Mouse (Mus musculus): ENCODE results near the gene Mid2. TPM values are rescaled to one million over a fixed set of nuclear protein-coding genes. Genes with fewer than 3 reads are reported as not detected.
"Not testable (repeated sequence)": the region's sequence is repeated elsewhere in the genome, so short reads cannot be mapped to it uniquely, and the experiment has no call there.

Gene Mid2
- 10 to 100 TPM; 30.9 to 31.0 TPM for total RNA-seq (2021)

DNA sequence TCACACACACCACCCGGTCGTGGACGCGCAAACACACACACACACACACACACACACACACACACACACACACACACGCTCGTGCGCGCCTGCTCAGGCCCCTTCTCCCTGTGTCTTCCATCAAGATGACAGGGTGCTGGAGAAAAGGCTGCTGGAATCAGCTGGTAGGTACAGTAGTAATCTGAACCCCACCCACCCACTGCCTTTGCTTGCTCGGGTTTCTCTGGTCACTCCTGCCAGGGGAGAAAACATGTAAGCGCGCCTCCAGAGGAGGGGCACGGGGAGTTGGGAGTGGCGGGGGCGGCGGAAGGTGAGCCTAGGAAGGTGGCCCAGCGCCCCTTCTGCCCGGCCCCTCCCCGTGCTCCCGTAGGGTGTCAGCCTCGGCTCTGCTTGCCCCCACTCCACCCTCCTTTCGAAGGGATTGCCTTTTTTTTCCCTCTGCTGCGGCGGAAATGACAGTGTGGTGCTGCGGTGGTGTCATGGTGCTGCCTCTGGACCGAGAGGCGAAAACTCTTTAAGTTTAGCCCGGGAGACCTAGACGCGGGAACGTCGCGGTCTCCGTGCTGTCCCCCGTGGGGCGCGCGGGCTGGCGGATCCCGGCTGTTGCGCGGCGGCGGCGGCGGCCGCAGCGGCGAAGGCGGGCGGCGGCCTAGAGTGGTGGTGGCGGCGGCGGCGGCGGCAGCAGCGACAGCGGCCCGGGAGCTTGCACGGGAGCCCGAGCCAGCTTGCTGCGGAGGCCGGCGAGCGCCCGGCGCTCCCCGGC is at the start of gene Mid2:
Gene Mid2, plus strand, starts transcription at position 121 of the 763 bp plus-strand sequence.
- intact Hi-C loops (cut with DNase I), result no loop called here

DNA sequence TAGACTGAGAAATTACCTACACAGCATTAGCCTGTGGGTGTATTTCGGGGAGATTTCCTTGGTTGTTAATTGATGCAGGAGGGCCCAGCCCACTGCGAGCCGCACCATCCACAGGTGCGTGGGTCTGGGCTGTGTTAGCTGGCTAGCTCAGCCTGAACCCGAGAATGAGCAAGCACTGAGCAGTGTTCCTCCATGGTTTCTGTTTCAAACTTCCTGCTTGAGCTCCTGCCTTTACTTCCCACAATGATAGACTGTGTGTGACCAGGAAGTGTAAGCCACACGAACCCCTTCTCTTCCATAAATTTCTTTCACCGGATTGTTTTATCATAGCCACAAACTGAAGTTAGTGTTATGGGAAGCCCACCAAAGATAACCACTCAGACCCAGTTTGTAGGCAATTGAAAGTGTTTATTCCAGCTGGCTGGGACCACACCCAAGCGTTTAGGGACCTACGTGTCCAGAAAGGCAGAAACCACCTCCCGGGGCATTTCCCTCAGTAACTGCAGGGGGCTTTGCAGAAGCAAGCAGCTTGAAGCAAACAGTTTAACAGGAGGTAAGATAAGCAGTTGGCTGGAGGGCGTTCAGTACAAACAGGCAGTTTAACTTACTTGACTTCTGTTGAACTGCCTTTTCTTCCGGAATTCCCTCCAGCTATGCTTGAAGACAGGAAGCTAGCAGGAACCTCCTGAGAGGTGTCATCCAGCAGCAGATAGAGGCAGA is 39.4 kb upstream of the Mid2 start:
- no peak for DNase-seq (ENCODE audit: extremely low spot score in 1 of 2, low spot score in 2 of 2)
- intact Hi-C loops (cut with DNase I), result no loop called here

More for the DNA sequence above, at the start of gene Mid2:
- peak in 1 of 2 experiments; percentile 35 for DNase-seq (ENCODE audit: extremely low spot score in 1 of 2, low spot score in 2 of 2)

DNA sequence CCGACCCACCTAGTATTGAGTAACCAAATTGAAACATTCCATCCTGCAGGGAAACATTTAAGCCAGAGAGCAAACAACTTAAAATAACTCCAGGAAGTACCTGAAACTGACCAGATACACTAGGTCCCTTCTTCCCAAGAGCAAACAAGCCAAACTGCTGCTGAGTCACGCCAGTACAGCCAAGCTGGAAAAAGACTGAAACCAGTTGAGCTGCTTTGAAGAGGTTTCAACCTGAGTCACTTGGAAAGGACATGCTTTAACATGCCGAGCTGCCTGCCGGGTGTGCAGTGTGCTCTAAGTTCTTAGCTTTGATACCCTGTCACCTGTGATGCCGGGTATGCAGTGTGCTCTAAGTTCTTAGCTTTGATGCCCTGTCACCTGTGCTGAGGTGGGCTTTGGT is 26.4 kb upstream of the Mid2 start:
- no peak for DNase-seq (ENCODE audit: extremely low spot score in 1 of 2, low spot score in 2 of 2)
- intact Hi-C loops (cut with DNase I), result no loop called here

DNA sequence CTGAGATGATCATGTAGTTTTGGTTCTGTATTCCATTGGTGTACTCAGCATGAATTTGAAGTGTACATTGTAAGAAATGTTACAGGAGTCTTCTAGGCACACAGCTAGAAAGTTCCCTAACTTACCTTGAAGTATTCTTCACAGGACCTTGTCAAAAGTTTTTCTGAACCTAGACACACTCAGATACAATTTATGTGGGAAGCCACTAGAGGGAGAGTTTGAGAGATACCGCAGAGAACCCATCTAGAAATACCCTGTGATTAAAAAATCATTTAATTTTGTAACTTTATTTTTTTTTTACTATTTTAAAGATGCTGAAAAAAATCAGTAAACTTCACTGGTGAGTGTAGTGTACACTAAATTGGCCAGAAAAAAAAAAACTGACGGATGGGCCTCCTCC is 24.8 kb upstream of the Mid2 start:
- DNase-seq (ENCODE audit: extremely low spot score in 1 of 2, low spot score in 2 of 2), result no peak
- intact Hi-C loops (cut with DNase I), result no loop called here

DNA sequence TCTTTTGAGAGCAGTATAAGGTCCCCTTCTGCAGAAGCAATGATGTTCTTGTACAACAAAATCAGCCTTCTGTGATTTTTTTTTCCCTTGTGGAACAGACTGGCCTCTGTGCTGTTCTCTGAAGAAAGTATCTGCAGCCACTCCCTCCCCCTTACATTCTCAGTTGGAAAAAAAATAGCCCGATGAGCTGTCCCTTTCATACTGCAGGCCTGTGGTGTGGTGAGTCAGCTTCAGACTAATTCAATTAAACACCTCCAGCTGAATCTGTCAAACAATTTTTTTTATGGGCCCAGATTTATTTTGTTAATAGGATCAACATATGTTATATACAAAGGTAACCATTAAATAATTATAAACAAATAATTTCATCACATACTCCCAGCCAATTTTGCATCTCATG is 3.7 kb upstream of the Mid2 start:
- DNase-seq (ENCODE audit: extremely low spot score in 1 of 2, low spot score in 2 of 2), result no peak
- intact Hi-C loops (cut with DNase I), result no loop called here

DNA sequence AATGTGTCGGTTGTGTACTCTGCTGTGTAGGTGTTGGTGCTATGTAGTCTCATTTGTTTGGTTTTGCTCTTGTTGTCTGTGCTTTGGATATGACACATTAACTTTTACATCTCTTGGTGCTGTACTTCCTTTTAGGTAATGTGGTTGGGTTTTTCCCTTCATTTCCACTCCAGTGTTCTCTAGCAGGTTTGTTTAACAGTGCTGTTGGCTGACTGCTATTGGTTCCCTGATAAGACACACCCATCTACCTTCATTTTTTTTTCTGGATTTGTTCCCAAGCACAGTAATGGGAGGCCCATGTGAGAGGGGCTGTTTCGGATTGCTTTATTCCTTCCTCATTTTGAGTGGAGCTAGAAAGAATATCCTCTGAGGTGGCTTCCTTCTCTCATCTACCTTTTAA is 883 bp upstream of the Mid2 start:
- intact Hi-C loops (cut with DNase I), result no loop called here
- no peak for DNase-seq (ENCODE audit: extremely low spot score in 1 of 2, low spot score in 2 of 2)

DNA sequence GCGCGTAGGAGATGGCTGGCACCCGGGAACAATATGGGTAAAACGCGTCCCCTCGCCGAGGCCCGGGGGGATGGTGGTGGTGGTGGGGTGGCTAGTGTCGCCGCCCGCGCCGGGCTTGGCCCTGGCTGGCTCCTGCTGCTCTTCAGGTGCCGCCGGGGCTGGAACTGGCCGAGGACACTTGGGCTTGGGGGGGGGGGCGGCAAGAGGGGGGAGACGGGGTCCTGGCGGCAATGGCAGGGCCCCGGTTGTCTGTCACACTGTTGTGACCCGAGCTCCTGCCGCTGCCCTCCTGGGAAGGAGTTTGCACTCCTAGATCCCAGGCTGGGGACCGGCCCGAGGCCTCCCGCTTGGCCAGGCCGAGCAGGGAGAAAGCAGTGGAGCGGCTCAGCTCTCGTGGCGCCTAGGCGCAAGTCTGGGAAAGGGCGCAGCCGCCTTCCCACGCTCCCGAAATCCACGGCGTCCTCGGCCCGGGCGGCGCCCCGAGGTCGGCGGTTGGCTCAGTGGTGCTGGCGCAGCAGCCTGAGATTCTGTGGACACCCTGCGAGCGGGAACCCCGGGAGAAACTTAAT is 927 bp downstream of the Mid2 start:
- intact Hi-C loops (cut with DNase I), result no loop called here

DNA sequence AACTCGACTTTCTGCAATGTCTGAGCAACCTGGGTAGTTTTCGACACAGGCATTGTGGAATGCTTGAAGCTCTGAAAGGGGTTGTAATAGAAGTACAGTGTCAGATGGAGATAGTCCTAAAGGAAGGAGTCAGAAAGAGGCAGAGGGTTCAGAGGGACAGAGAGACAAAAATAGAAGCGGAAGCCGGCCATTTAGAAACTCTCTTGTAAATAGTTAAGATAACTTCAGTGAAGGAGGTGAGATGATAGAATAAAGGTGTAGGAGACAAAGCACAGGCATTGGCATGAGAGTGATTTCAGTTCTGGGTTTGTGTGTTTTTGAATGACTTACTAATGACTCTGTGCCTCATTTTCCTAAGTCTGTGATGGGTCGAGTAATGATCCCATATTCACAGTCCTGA is 11.0 kb downstream of the Mid2 start:
- intact Hi-C loops (cut with DNase I), result no loop called here
- no peak for DNase-seq (ENCODE audit: extremely low spot score in 1 of 2, low spot score in 2 of 2)

More for the DNA sequence above, 927 bp downstream of the Mid2 start:
- DNase-seq (ENCODE audit: extremely low spot score in 1 of 2, low spot score in 2 of 2), result peak in 1 of 2 experiments; percentile 34

DNA sequence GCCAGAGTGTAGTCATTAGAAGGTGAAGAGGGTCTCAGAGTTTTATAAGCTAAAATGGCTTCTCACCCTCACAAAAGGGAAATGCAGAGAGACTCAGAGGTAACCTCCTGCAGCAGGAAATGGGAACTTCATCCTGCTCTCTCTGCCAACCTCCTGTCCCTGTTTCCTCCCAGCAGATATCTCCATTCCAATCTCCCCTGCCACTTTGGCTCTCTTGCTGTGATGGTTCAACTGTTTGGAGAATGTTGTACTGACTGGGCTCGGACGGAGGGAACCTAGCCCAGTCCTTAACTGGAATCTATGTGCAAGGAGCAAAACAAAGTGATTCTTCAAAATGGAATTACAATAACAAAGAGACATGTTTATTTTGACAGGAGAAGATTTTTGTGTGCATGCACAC is 23.9 kb downstream of the Mid2 start:
- no peak for DNase-seq (ENCODE audit: extremely low spot score in 1 of 2, low spot score in 2 of 2)
- intact Hi-C loops (cut with DNase I), result loop anchor here (10.0 kb wide), 1 partner anchor 56 kb away; no protein-coding TSS in a partner anchor

DNA sequence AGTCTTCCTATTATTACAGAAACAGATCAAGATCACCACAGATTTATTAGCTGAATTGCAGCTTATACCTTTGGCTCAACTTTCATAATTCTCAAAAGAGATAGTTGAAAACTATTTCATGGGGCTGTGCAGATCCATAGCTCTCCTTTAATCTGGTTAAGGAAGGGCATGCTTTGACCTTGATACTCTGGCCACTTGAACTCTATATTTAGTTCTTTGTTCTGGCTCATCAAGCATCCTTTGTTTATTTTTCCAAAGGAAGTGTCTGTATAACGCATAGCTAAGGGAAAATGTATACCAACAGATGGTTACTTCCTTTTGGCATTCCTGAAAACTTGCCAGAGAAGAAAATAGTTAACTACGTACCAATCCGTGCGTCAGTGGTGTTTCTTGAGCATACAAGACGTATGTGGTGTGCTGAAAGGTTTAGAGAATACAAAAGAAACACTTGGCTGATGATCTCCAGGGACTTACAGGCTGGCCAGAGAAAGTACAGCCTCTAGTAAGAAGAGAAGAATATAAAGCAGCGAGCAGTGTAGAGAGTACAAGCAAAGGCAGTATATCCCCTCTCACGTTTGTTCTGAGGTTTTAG is 33.6 kb downstream of the Mid2 start:
- DNase-seq (ENCODE audit: extremely low spot score in 1 of 2, low spot score in 2 of 2); intact Hi-C loops (cut with DNase I): not testable (repeated sequence)

DNA sequence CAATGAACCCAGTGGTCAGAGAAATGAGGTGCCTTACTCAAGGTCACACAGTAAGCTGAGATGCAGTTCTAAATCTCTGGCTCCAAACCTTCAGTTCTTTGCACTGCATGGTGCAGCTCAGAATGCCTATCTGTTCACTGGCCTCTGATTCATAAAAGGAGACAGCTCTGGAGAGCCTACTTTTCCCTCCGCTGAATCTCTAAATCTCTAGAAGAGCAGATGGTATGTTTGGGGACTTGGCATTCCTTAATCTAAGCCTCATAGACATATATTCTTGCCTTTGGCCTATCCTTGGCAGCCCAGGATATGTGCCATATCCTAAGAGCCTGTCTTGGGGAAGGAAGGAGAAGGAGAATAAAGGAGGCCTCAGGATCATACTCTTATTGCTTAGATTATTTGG is 38.8 kb downstream of the Mid2 start:
- intact Hi-C loops (cut with DNase I), result no loop called here
- no peak for DNase-seq (ENCODE audit: extremely low spot score in 1 of 2, low spot score in 2 of 2)

DNA sequence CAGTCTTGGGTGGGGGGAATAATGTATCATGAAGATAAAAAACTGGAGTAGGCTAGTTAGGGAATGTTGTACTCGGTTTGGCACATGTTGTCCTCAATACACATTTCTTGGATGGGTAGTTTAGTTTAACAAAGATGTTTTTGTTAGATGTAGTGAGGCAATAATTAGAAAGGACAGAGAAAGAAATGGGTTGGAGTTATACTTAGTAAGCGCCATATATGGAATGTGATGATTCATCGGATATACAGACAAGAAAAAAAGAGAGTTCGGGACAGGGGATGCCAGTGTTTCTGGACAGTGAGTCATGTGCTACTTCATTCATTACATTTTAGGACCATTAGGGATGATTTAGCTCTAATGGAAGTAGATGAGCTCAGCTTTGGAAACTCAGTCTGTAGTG is 41.7 kb downstream of the Mid2 start:
- DNase-seq (ENCODE audit: extremely low spot score in 1 of 2, low spot score in 2 of 2), result no peak
- intact Hi-C loops (cut with DNase I), result no loop called here

DNA sequence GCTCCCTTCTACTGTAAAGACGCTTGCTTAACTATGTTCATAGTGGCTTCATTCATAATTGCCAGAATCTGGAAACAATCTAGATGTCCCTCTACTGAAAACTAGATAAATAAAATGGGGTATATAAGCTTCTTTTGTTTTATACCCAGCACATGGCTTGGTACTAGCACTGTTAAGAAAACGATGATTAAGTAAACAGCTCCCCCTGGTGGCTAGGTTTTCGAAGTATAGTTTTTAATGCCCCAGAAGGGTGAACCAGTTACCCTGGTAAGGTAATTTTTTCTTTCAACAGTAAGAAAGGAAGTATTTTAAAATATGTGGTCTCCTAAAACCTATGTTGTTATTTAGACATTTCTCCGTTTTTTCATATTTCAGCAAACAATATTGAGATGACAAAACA is 58.0 kb downstream of the Mid2 start:
- intact Hi-C loops (cut with DNase I), result no loop called here
- no peak for DNase-seq (ENCODE audit: extremely low spot score in 1 of 2, low spot score in 2 of 2)

DNA sequence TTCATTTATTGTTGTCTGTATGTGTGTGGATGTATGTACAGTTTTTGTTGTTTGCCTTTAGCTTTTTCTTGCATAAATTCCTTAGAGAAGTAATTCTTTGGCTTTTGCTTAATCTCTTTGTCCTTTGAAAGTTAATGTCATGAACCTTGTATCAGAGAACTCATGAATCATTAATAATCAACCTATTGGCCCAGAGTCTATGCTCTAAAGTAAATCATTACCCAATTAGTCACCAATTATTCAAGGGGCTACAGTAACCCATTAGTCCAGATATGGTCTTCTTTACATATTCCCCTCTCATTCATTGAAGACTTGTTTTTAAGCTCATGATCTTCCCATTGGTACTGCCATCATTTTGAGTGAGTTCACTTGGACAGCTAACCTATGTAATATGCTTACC is 74.6 kb downstream of the Mid2 start:
- DNase-seq (ENCODE audit: extremely low spot score in 1 of 2, low spot score in 2 of 2), result no peak
- intact Hi-C loops (cut with DNase I), result no loop called here

DNA sequence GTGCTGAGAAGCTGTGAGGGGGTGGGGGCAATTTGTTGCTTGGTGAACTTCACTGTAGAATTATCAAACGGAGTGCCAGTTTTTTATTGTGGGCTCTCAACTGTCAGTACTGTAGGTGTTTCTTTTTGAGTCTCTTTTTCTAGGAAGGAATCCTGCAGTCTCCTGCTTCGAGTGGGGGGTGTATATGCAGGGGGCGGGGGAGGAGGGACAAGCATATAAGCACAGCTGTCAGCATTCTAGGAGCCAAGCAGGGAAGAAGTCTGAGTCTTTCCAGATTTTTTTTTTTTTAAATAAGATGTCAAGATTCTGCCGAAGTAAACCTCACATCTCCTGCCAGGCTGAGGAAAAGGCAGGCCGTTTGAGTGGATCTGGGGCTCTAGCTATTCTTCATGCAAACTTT is 78.8 kb downstream of the Mid2 start:
- no peak for DNase-seq (ENCODE audit: extremely low spot score in 1 of 2, low spot score in 2 of 2)
- intact Hi-C loops (cut with DNase I), result loop anchor here (10.0 kb wide), 1 partner anchor 58 kb away; no protein-coding TSS in a partner anchor

DNA sequence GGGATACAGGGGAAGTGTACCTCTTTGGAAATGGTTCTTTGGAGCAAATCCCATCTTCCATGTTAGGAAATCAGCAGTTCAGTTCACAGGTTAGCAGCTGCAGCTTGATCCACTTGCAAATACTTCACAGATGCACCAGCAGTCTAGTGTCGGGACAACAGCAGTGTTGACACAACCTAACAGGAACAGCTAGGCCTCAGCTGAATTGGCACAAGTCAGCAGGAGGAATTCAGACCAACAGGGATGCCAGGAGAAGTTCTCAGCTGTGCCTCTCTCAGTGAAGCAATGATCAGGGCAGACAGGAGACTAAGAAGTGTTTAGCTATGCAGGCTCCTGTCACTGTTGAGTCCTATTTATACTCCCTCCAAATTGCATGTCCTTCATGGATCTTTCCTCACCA is 105.4 kb downstream of the Mid2 start:
- intact Hi-C loops (cut with DNase I), result loop anchor here (5.0 kb wide), 1 partner anchor 418 kb away; no protein-coding TSS in a partner anchor
- DNase-seq (ENCODE audit: extremely low spot score in 1 of 2, low spot score in 2 of 2), result no peak

DNA sequence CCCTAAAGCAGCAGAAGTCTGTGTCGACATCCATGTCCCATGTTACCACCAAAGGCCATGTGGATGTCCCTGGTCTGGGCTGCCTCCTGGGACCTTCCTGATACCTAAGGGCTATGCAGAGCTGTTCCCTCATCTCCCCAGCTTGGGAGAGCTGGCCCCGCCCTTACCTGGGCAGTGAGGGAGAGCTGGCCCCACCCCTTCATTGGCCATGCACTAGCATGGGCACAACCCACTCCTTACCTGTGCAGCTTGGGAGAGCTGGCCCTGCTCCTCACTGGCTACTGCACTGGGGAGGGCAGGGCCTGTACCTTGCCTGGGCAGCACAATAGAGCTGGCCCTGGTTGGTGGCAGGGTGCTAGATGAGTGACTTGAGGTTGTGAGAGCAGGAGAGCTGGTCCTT is 140.9 kb downstream of the Mid2 start:
- no peak for DNase-seq (ENCODE audit: extremely low spot score in 1 of 2, low spot score in 2 of 2)
- intact Hi-C loops (cut with DNase I), result no loop called here

DNA sequence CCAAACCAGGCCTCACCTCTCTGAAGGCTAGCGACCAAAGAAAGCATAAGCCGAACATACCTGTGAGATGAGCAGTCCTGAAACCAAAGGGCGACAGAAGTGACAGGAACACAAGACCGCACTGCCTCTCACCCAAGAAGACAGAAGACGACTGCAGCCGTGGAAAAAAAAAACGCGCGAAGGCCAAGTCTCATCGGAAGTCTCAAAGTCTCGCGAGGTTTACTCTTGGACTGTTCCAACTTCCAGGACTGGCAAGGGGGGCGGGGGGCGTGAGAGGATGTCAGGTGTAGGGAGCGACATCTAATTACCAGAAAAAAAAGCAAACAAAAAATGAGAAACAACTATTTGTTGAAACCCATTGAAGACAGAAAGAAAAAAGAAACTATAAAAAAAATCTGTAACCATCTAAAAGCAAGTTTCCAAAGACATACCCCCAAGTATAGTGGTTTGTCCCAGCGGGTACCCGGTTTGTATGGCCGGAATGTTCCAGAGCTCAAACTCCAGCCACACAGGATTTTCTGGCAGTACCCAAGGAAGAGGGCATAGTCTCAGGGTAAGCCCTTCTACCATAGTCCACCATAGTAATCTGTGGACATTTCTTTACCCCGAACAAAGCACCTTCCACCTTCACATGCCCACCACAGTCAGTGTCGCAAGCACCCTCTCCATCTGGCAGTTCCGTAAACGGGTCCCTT is 149.1 kb downstream of the Mid2 start, which contains the start of gene Tex13b:
Gene Tex13b, minus strand, starts transcription at position 122 of the 695 bp plus-strand sequence.
- no peak for DNase-seq (ENCODE audit: extremely low spot score in 1 of 2, low spot score in 2 of 2)
- intact Hi-C loops (cut with DNase I), result no loop called here
